19 mouse cellular contexts compared by ENCODE assay signal in genomic region chr6:89215021-89215420, GRCm38 (mm10).
A peak's percentile ranks its signal among the peaks of the same experiment; 100 is the strongest.
DNase-seq lines count a peak whose midpoint lies in the region; TF ChIP-seq lines count a peak whose summit lies in the region.
"Had no signal": no experiment of that assay in that cellular context is flagged by ENCODE, and none has a peak within 500 bp of the region (broad histone marks: within the 10 kb centered on the region; RNA-seq: fewer than 3 reads in every experiment).

No protein-coding gene starts in this region.

- no peaks in the 10 kb centered on the region for H3K4me1 ChIP-seq in kidney, adult 2 months (ENCODE audit: control insufficient read depth, insufficient read depth, low read length)
- H3K4me1 ChIP-seq: heart, embryonic 13.5 days; hindbrain, embryonic 15.5 days had no signal

- H3K27me3 ChIP-seq in kidney, adult 2 months (replicated peaks; ENCODE audit: control insufficient read depth, insufficient read depth, low read length): no peaks in the 10 kb centered on the region
- H3K27me3 ChIP-seq: heart, embryonic 13.5 days; hindbrain, embryonic 15.5 days had no signal

- H3K36me3 ChIP-seq in kidney, adult 2 months (ENCODE audit: control insufficient read depth, insufficient read depth, low read length): no peaks in the 10 kb centered on the region
- H3K36me3 ChIP-seq: embryonic facial prominence, embryonic 10.5 days; forebrain, embryonic 10.5 days; G1E; heart, embryonic 13.5 days; hindbrain, embryonic 15.5 days had no signal

- no peak for TF ChIP-seq POLR2A in kidney, adult 2 months (IDR thresholded peaks at IDR 0.05; ENCODE audit: low read depth, low read length)

- no peak for TF ChIP-seq CTCF in kidney, adult 2 months (conservative IDR thresholded peaks at IDR 0.05; ENCODE audit: insufficient read depth, insufficient read length, low read depth, low read length)

- H3K4me3 ChIP-seq in kidney, adult 2 months (ENCODE audit: insufficient read depth, low read depth, low read length): no peak overlapping the region
- H3K4me3 ChIP-seq: embryonic facial prominence, embryonic 10.5 days; forebrain, embryonic 10.5 days; gastrocnemius, adult 2 months; heart, embryonic 13.5 days; hindbrain, embryonic 15.5 days had no signal

- DNase-seq in adrenal gland, adult 2 months: peak; percentile 50
- DNase-seq in adrenal gland, adult 18-20 months (ENCODE audit: low spot score in 2 of 2): no peak
- DNase-seq in cerebellum, postnatal 10 days: peak; percentile 45 to 56
- no peak for DNase-seq in cerebellum, postnatal 36 days
- peak; percentile 32 for DNase-seq in kidney, adult 2 months
- DNase-seq in kidney, adult 8-10 months: no peak
- peak; percentile 88 for DNase-seq in adipocyte (ENCODE audit: low spot score)
- DNase-seq in neural tube, embryonic 10.5 days (ENCODE audit: extremely low spot score, low spot score): no peak
- DNase-seq: B cell, adult 2 months; cerebellum, adult 2 months; gastrocnemius, adult 2 months; gastrocnemius, postnatal 25 days; heart, postnatal 36 days; kidney, adult 9 months had no signal

- 48% methylated on average over 3 of the region's 3 CpGs for WGBS in kidney, adult 2 months

- no peak overlapping the region for H3K27ac ChIP-seq in kidney, adult 2 months (ENCODE audit: insufficient read depth, low read depth, low read length)
- H3K27ac ChIP-seq: embryonic facial prominence, embryonic 10.5 days; forebrain, embryonic 10.5 days; gastrocnemius, adult 2 months; heart, embryonic 13.5 days; hindbrain, embryonic 15.5 days had no signal

Comparison
In these comparisons a context has a peak if more than half of its experiments do, and no peak if none do; other contexts are left out.
1. DNase-seq: peak in adrenal gland, adult 2 months (single experiment), cerebellum, postnatal 10 days (2 of 2), kidney, adult 2 months (single experiment) and adipocyte (single experiment); none in adrenal gland, adult 18-20 months (0 of 2), cerebellum, postnatal 36 days (0 of 2), kidney, adult 8-10 months (0 of 2) and neural tube, embryonic 10.5 days (single experiment).